ENCODE assay signal across 30 mouse cellular contexts in the genomic region with DNA sequence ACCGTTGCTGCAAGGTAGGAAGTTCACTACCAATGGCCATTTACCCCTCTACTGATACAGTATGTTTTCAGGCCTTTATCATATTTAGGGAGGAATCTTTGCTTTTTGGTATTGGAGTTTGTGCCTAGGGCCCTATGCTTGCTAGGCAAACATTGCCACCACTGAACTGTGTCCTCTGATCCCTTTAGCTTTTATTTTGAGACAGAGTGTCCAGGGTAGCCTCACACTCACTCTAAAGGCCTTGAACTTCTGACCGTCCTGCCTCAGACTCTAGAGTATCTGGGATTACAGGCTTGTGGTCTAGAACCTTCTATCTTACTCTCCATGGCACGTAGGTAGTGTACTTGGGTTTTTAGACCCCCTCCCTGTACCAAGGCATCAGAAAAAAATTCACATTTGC. TPM values are rescaled to one million over a fixed set of nuclear protein-coding genes. Genes with fewer than 3 reads are reported as not detected.
"Had no signal": no experiment of that assay in that cellular context is flagged by ENCODE, and none has a peak within 500 bp of the region (broad histone marks: within the 10 kb centered on the region; RNA-seq: fewer than 3 reads in every experiment).

No protein-coding gene starts in this region.

- H3K27me3 ChIP-seq: forebrain, embryonic 15.5 days had no signal

- ATAC-seq: forebrain, embryonic 15.5 days; forebrain, postnatal 0 days; hindbrain, embryonic 16.5 days; inflammation-experienced regulatory T-cells, adult 6 months; intestine, embryonic 15.5 days; intestine, postnatal 0 days had no signal

- H3K4me2 ChIP-seq: forebrain, embryonic 15.5 days; heart, embryonic 11.5 days; heart, embryonic 13.5 days; heart, embryonic 15.5 days; hindbrain, embryonic 12.5 days; hindbrain, embryonic 14.5 days; intestine, embryonic 15.5 days had no signal

- H3K36me3 ChIP-seq: forebrain, embryonic 15.5 days; heart, embryonic 13.5 days; heart, embryonic 15.5 days; hindbrain, embryonic 10.5 days; hindbrain, embryonic 12.5 days; intestine, embryonic 15.5 days; limb, embryonic 10.5 days had no signal

- H3K9me3 ChIP-seq: forebrain, embryonic 15.5 days; heart, embryonic 13.5 days; heart, embryonic 15.5 days; hindbrain, embryonic 10.5 days; hindbrain, embryonic 12.5 days; intestine, embryonic 15.5 days; limb, embryonic 10.5 days had no signal

- DNase-seq: forebrain, postnatal 0 days; gastrocnemius, postnatal 14 days; gastrocnemius, postnatal 36 days; heart, adult 11 months; heart, adult 2 months; heart, postnatal 14 days; heart, postnatal 4 days; kidney, adult 18-20 months; kidney, adult 8-10 months; kidney, postnatal 10 days; kidney, postnatal 25 days; kidney, postnatal 4 days had no signal

- H3K9ac ChIP-seq: forebrain, embryonic 15.5 days; forebrain, postnatal 0 days; heart, embryonic 13.5 days; heart, embryonic 15.5 days; hindbrain, embryonic 12.5 days; hindbrain, embryonic 14.5 days; intestine, embryonic 15.5 days had no signal

- H3K4me3 ChIP-seq: forebrain, embryonic 15.5 days; heart, adult 2 months; heart, embryonic 13.5 days; heart, embryonic 15.5 days; hindbrain, embryonic 10.5 days; hindbrain, embryonic 12.5 days; intestine, embryonic 15.5 days; layer of hippocampus, adult 2 months; left cerebral cortex, adult 2 months; limb, embryonic 10.5 days had no signal

- H3K27ac ChIP-seq: heart, adult 2 months; heart, embryonic 13.5 days; heart, embryonic 15.5 days; hindbrain, embryonic 10.5 days; hindbrain, embryonic 12.5 days; intestine, embryonic 15.5 days; layer of hippocampus, adult 2 months; left cerebral cortex, adult 2 months; limb, embryonic 10.5 days had no signal

RNA-seq across cellular contexts. Expression of a gene that starts 6.3 kb away (rescaled TPM):
- total RNA-seq: gastrocnemius, adult 18-20 months; gastrocnemius, adult 8-10 months; gastrocnemius, postnatal 36 days had no signal

RNA-seq across cellular contexts. Expression of a gene that starts 30.4 kb away (rescaled TPM):
- polyA plus RNA-seq: heart, postnatal 0 days; kidney, embryonic 14.5 days had no signal
